Mouse (Mus musculus) liver, adult 2 months (tissue): ENCODE measurements around the gene Pkdcc. TPM values are rescaled to one million over a fixed set of nuclear protein-coding genes. Genes with fewer than 3 reads are reported as not detected.

Experiments
- DNase-seq: peaks from one replicate; pipeline ENCODE4 v3.0.0-alpha.2; 2011; ENCODE audit warnings: low read depth, low spot score; ENCODE audit errors: extremely low read depth
- H3K27ac ChIP-seq: fragments of 200-500 bp; replicated peaks from 2 replicates; pipeline ENCODE4 v1.5.1; 2012; ENCODE audit warnings: low read depth, mild to moderate bottlenecking, control low read depth, inconsistent platforms, low read length; ENCODE audit not compliant: insufficient read depth
- H3K27me3 ChIP-seq: fragments of 200-500 bp; 2 replicates; pipeline ENCODE4 v1.6.1; 2012; ENCODE audit warnings: mild to moderate bottlenecking, moderate library complexity, low read length, inconsistent platforms; ENCODE audit not compliant: control insufficient read depth, insufficient read depth
- H3K36me3 ChIP-seq: fragments of 200-500 bp; 2 replicates; pipeline ENCODE4 v1.6.1; 2012; ENCODE audit warnings: low read length, inconsistent platforms; ENCODE audit not compliant: control insufficient read depth, insufficient read depth
- H3K4me1 ChIP-seq: fragments of 200-500 bp; 2 replicates; pipeline ENCODE4 v1.6.1; 2011; ENCODE audit warnings: low read length; ENCODE audit not compliant: control insufficient read depth, insufficient read depth
- H3K4me3 ChIP-seq: fragments of 200-500 bp; 2 replicates; pipeline ENCODE4 v1.5.1; 2011; ENCODE audit warnings: low read depth, mild to moderate bottlenecking, control low read depth, low read length, moderate library complexity; ENCODE audit not compliant: insufficient read depth
- H3K79me2 ChIP-seq: fragments of 200-500 bp; 2 replicates; pipeline ENCODE4 v1.6.1; 2012; ENCODE audit warnings: inconsistent platforms, mild to moderate bottlenecking, low read length, moderate library complexity; ENCODE audit not compliant: control insufficient read depth, insufficient read depth
- H3K9ac ChIP-seq: fragments of 200-500 bp; 2 replicates; pipeline ENCODE4 v1.6.1; 2012; ENCODE audit warnings: low read depth, mild to moderate bottlenecking, control low read depth, inconsistent platforms, low read length
- CTCF ChIP-seq: fragments of 200-500 bp; IDR thresholded peaks from 2 replicates; pipeline ENCODE4 v1.5.1; 2011; ENCODE audit warnings: low read depth, low read length, control low read depth
- POLR2A ChIP-seq: fragments of 200-500 bp; IDR thresholded peaks from 2 replicates; pipeline ENCODE4 v1.6.1; 2011; ENCODE audit warnings: low read length, control low read depth; ENCODE audit not compliant: insufficient read depth; ENCODE audit errors: extremely low read depth
- WGBS: fragments of 180-500 bp; shearing (Covaris S2); methylation state at CpG from one replicate; pipeline ENCODE4 v1.1.7; 2018; 5-methylcytosine and 5-hydroxymethylcytosine counted together
- polyA plus RNA-seq: library from polyadenylated mRNA; depleted of rRNA; stranded (reverse); fragments of >200 nt; gene quantifications from 2 replicates; pipeline ENCODE4 v1.2.3, GENCODE M21; 2012
- total RNA-seq: library from RNA; depleted of rRNA; stranded (reverse); fragments of >200 nt; gene quantifications from 2 replicates; pipeline ENCODE4 v1.2.3, GENCODE M21; 2014

Gene Pkdcc
- total and polyA plus RNA-seq, 2 experiments = 16.1 to 60.8 TPM

- H3K79me2 ChIP-seq = no peaks in the 10 kb centered on the region
- WGBS = 87% methylated on average over 8 of the region's 8 CpGs
- no peak for TF ChIP-seq CTCF
- TF ChIP-seq POLR2A = no peak
- H3K4me1 ChIP-seq = peaks cover 11% of the 10 kb centered on the region
- no peaks in the 10 kb centered on the region for H3K27me3 ChIP-seq
- peaks cover 9% of the 10 kb centered on the region; the same call in 1 of the 2 replicates for H3K36me3 ChIP-seq
- H3K9ac ChIP-seq = no peak overlapping the region
- no peak for DNase-seq
- no peak overlapping the region for H3K27ac ChIP-seq
- H3K4me3 ChIP-seq = no peak overlapping the region
Observed at GRCm38 (mm10) chr17:83226395-83226986, 11.4 kb downstream of the Pkdcc start.

GRCm38 (mm10) chr17:83231357-83231756 is 16.3 kb downstream of the Pkdcc start:
- Histone ChIP-seq H3K36me3 (no peaks in the 10 kb centered on the region), H3K9ac (no peak overlapping the region), H3K4me1 (no peaks in the 10 kb centered on the region), H3K79me2 (no peaks in the 10 kb centered on the region), H3K27ac (no peak overlapping the region), H3K4me3 (no peak overlapping the region), H3K27me3 (no peaks in the 10 kb centered on the region)
- TF ChIP-seq CTCF = no peak
- TF ChIP-seq POLR2A = no peak
- WGBS = 42% methylated on average over 11 of the region's 11 CpGs
- no peak for DNase-seq

- H3K36me3 ChIP-seq = no peaks in the 10 kb centered on the region
- DNase-seq = no peak
- H3K4me3 ChIP-seq = no peak overlapping the region
- no peaks in the 10 kb centered on the region for H3K4me1 ChIP-seq
- no peaks in the 10 kb centered on the region for H3K27me3 ChIP-seq
- TF ChIP-seq CTCF = no peak
- TF ChIP-seq POLR2A = no peak
- H3K9ac ChIP-seq = no peak overlapping the region
- no peaks in the 10 kb centered on the region for H3K79me2 ChIP-seq
- no peak overlapping the region for H3K27ac ChIP-seq
- 78% methylated on average over 10 of the region's 10 CpGs for WGBS
Observed at GRCm38 (mm10) chr17:83235227-83235626, 20.1 kb downstream of the Pkdcc start.

DNA sequence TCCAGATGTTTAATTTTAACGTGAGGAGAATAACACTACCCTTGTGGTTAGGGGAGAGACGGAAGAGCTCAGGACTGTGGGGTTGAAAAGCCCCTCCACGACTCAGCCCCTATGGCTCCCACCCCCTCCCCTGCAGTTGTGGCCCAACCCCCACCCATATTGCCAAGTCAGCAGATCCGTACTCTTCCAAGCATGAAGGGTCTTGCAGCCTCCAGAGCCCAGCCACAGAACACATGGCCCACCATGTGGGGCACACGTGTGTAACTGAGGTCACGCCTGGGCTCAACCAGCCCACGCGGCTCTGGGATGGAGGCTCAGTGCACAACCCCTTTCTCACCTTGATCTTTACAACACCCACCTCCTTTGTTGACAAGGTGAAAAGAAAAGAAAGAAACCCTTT is 21.1 kb downstream of the Pkdcc start:
- 88% methylated on average over 8 of the region's 8 CpGs for WGBS

GRCm38 (mm10) chr17:83238123-83239058 is 23.3 kb downstream of the Pkdcc start:
- Histone ChIP-seq H3K9ac (no peak overlapping the region), H3K36me3 (no peaks in the 10 kb centered on the region), H3K27ac (no peak overlapping the region), H3K79me2 (no peaks in the 10 kb centered on the region), H3K4me3 (no peak overlapping the region), H3K4me1 (no peaks in the 10 kb centered on the region), H3K27me3 (no peaks in the 10 kb centered on the region)
- WGBS = 84% methylated on average over 16 of the region's 16 CpGs
- no peak for TF ChIP-seq CTCF
- TF ChIP-seq POLR2A = no peak
- no peak for DNase-seq

More for the DNA sequence above, 21.1 kb downstream of the Pkdcc start:
- TF ChIP-seq CTCF (no peak), POLR2A (no peak)
- Histone ChIP-seq H3K27me3 (no peaks in the 10 kb centered on the region), H3K4me1 (no peaks in the 10 kb centered on the region), H3K79me2 (no peaks in the 10 kb centered on the region), H3K4me3 (no peak overlapping the region), H3K9ac (no peak overlapping the region), H3K36me3 (no peaks in the 10 kb centered on the region), H3K27ac (no peak overlapping the region)
- DNase-seq = no peak
